Mouse (Mus musculus) heart, adult 8-10 months (tissue): ENCODE measurements at regions not wholly inside any gene's neighbourhood (a gene's known extent, or its start where the extent isn't known, plus 50 kb on each side); places are given as distances from the start of the nearest gene placed in this dataset.

Experiments used
- DNase-seq: peaks from one replicate; pipeline ENCODE4 v3.0.0; 2022; ENCODE audit warnings: low spot score

DNA sequence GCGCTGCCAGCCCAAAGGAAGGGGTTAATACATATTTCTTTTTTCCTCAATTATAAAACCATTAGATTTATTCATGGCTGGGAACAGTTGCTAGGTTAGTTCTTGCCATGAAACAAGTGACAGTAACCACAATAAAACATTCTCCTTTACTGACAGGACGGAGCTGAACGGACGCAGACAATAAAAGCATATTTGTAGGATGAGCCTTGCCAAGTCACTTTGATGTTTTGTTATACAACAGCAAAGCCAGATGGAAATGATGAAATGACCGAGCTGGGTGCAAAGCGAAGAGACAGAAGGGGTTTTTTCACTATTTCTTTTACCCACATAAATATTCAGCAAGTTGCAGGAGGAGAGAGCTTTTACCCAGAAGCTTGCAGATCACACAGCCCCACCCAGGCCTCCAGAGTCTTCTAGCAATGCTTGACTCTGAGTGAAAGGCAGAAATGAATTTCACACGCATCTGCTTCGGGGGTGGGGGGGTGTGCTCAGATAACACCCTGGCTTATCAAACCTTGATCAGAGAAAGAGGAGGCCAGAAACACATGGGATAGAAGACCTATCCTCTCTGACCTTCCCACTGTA, 395.3 kb downstream of the Mtx2 start:
- DNase-seq: no peak

DNA sequence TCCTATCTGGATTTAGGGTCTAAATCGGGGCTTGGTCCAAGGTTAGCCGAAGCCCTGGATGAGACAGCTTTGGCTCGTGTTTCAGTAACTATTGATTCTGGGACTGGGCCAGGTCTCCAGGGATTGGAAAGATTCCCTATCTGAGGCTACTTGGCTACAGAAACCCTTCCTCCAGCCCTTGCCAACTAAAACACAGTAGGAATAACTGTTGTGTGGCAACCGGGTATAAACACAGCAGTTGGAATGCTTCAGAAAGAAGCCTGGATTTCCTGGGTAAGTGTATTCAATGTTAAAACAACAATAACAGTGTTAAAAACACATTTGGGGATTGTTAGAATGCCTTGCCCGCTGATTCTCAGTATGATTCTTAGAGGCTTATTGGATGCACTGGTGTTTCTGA, 398.8 kb downstream of the Mtx2 start:
- DNase-seq: peak; percentile 91

DNA sequence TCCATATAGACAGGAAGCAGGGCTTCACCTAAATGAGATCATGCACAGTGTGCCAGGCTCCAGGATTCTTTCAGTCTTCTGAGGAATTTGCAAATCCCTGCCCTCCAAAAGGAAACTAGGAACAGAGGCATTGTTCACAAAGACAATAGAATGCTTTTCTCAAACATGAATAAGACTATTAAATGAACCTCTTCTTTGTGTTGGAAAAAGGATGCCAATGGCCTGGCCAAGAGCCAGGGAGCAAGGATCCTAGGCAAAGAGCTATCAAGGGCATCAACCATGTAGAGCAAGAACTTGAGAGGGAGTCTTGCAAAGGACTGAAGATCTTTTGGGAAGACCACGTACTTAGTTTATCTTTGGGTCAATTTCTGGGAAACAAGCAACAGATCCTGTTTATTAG, 415.4 kb downstream of the Mtx2 start:
- no peak for DNase-seq

DNA sequence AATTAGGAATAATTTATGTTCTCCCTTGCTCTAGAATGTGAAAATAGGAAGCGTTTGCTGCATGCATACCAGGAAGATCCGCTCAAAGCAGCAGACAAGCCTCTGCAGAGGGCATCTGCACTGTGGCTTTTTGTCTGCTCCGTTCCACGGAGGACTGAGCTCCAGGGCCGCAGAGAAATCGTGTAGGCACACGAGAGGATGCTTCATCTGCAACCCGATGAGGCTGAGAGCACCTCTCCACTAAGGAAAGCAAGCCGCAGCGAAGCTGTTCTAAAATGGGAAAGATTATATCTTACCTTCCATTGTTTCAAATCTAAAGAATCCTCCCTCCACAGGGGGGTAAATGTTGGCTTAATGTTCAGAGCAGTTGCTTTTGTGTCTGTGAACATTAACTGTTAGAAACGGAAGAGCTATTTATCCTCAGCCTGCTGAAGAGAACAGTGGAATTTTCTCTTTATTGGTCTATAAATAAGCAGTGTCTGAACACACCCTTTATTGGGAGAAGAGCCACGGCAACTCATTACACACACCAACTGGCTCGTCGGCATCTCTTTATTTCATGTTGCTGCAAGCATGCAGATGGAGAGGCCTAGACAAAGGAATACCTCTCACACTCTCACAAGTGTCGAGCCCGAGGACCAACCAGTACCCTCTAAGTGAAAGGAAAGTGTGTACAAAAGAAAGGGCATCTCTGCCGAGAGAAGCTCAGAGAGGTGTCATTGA, 414.6 kb upstream of the Hnrnpa3 start:
- no peak for DNase-seq

DNA sequence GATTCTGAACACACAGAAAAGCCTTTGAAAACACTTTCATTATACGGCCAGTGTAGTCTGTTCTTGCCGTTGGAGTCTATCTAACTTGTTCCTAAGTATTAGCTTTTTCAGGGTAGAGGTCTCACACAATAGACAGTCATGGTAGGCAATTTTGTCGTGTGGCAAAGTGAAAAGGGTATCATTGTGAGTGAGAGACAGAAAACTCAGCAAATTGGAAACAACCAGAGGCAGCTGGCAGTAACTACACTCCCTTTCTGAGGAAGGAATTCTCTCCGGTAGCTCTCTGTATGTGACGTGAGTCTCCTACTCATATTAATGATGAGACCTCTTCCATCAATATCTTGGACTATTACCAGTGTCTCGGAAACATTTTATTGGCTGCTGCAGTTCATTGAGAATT, 413.8 kb upstream of the Hnrnpa3 start:
- DNase-seq: no peak

DNA sequence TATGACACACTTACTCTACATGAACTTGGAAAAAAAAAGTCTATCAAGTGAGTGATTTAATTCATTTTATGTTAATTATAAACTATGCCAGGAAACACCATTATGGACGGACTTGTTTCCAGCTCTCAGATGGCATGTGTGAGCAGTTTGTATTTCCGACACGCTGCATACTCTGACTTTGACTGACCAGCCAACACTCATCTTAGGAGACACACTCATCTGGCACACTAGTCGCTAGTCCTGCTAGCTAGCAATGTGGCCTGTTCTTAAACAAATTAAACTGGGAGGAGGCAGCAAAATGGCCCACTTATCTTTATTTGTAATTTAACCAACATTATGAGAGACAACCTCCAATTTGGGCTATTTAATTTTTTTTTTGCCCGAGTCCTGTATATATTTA, 413.4 kb upstream of the Hnrnpa3 start:
- no peak for DNase-seq

DNA sequence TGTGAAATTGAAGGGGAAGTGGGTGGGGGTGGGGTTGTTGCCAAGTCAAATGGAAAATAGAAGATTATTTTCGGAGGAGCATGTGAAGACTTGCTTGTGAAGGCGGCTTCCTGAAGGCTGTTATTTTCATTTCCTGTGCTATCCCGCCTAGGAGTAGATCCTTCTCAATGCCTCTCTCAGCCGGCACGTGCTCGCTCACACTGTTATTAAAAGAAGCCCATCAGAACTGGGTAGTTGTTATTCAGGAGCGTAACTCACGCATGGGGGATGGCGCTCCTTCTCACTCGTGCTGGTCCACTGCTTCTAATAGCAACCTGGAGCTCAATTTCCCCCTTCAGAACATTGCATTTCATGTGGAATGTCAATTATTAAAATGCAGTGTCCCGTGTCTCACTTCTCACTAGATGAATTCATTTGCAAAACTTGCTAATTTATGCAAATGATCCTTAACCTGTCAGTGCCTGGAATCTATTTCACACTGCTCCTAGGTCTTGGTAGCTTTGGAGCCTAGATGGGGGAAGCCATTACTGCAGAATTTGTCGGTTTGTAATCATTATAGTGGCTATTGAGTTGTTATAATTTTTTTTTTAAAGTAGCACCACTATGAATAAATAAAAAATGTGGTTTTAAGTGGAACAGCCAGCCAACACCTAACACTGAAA, 412.8 kb upstream of the Hnrnpa3 start:
- peak; percentile 40 for DNase-seq

DNA sequence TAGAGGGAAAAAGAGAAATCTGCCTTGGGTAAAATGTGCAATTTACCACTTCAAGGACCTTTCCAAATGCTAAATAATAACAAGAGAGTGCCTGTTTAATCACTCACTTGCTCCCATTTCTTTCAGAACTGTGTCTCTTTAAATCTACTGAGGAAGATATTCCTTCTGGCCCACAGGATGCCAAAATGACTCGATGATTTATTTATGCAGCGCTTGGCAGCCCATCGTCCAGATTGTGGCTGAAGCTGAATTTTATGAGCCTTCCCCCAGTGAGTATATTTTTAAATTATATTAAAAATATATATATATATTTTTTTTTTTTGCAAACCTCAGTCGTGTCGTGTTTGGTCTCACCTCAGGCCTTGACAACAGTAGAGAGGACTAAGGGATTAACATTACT, 410.8 kb upstream of the Hnrnpa3 start:
- DNase-seq: no peak

DNA sequence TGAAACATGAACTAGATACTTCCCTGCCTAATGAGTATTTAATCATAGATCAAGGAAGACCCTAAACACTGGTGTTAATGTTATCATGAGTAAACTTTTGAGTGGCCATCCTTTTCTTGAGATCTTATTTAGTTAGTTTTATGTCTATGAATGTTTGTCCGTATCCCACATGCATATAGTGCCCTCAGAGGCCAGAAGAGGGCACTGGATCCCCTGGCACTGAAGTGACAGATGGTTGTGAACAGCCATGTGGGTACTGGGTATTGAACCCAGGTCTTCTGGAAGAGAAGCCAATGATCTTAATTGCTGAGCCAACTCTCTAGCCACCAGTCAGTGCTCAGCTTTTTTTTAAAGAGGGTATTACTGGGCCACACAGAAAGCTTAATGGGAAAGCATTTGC, 408.6 kb upstream of the Hnrnpa3 start:
- DNase-seq: no peak

DNA sequence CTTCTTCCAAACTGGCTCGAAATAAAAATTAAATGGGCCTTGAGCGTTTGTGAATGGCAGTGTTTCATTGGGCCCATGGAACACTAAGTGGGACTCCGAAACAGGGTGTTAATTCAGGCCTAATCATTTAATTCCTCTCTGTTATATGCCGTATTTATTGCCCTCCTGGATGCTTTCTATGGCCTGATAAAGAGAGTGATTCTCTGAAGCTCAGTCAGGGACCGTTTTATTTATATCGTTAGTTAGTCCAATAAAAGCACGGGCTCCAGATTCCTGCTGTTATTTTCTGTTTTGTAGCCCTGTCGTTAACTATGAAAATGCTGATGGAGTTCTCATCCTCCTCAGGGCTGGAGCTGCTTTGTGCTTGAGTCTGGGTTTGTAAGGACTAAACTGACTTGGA, 406.2 kb upstream of the Hnrnpa3 start:
- DNase-seq: no peak

DNA sequence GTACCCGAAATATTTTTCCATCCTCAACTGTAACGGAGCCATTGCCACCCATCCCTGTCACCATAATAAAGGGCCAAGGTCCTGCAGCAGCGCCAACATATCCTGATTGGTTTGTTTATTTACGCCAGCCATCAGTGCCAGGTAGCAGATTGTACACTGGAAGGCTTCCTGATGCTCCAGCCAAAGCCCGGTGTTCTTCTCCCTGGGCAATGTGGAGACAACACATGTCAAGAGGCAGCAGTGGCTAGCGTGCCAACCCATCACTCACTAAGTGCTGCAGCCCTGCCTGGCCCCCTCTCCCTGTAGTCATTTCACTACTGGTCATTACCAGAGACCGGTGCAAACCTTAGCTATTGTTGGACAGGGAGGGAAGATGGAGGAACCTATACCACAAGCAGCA, 393.8 kb upstream of the Hnrnpa3 start:
- no peak for DNase-seq

DNA sequence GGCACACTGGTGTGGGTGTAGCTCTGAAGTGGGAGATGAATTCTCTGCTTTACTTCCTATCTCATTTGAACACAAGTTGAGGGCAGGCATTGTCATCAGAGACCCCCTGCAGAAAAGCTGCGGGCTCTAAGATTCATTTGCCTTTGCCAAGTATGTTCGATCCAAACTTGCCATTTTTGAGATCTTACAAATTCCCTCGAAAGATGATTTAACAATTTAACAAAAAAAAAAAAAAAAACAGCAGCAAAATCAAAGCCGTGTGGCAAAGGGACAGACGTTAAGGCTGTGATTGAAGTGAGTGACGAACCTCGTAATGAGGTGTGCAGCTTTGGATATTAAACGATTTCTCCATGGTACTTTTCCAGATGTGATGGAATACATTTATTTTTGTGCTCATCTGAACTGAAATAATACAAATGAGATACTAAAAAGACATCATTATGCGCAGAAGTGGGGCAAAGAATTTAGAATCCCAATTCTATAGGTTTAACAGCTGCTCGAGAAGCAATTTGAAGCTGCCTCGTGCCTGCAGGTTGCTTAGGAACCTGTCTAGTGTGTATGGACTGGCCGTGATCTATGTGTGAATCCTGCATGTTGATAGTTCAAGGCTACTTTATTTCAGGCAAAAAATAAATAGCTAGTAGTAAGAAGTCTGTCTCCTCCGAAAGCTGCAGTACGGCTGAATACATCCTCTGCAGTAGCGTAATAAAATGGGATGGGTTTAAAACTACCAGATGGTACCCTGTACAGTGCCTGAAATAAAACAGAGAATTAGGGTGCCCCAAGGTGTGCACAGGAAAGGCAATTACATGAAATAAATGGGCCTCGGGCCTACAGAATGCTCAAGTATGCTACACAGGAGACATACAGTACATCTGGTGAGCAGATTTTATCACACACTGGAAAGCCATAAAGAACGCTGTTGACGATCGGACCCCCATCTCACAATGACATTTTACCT, 393.0 kb upstream of the Hnrnpa3 start:
- DNase-seq: no peak

DNA sequence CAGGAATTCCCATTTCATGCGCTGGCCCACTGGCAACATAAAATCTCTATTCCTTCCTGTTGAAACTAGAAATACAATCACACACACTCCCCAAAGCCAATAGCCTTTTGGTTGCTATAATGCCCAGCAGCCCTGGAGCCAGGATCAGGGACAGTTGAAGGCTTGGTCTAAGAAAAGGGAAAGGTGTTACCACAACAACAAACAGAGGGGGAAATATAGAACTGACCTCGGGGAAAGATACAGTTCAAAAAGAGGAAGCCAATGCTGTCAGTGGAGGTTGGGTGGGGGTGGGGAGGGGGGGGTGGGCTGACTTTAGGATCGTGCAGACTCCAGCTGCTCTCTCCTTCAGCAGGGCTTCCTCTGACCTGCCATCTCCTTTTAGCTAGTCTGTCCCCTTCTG, 391.1 kb upstream of the Hnrnpa3 start:
- DNase-seq: no peak

DNA sequence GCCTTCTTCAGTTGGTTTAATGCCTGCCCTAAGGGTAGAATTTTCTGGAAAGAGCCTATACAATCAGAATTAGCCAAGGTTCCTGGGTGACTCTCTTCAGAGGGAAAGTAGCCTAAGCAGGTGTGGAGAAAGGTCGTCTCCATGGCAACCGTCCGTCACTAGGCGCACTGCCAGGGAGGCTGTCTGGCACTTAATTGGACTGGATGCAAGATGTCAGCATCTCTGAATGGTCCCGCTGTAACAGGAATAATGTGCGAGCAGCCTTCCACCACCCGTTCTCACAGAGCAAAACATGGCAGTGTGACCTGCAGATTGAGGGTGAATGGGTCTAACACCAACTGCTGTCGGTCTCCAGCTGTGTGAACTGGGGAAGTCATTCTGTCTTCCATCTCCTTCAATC, 389.6 kb upstream of the Hnrnpa3 start:
- no peak for DNase-seq

DNA sequence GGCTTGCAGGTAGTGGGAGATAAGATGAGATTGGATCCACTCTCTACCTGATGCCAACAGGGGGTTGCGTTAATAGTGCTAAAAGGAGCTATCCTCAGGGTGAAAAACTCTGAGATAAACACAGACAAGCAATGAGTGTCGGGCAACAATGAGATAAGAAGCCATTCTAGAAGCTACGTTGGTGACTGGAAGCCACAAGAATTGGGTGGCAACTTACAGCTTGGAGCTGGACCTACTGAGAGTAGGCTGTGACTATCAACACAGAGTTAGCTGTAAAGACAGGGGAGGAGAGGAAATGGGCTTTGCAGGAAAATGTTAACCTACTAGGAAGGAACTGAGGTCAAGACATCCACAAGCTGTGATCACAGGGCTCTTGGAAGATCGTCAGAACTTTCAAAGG, 388.9 kb upstream of the Hnrnpa3 start:
- DNase-seq: no peak

DNA sequence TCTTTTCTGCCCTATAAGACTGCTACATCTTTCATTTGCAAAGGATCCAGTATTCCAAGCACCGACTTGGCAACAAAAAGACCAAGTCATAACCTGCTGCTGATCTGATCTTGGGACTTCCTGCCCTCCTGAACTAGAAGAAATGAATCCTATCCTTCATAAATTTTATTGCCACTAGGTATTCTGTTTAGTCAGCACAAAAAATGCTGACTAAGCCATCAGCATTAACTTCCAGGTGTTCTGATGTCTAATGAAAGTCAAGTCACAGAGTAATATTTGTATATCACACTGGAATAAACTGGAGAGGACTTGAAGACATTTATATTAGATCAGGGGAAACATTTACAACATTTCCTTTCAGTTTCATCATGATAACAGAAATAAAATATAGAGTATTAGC, 371.2 kb upstream of the Hnrnpa3 start:
- DNase-seq: no peak

DNA sequence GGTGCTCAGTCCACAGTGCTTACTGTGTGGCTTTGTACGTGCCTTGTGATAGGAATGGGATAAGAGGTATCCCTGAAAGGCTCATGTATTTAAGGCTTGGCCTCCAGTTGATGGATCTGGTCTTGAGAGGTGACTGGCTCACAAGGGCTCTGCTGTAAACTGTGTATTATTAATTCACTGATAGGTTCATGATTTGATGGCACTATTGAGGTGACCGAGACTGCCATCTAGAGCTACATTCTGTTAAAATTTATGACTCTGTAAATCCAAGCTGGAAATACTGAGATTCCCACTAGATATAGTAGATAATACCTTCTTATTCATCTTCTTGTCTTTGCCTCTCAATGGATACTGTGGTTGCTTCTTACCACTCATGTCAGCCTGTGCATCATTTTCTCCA, 367.4 kb upstream of the Hnrnpa3 start:
- DNase-seq: no peak

DNA sequence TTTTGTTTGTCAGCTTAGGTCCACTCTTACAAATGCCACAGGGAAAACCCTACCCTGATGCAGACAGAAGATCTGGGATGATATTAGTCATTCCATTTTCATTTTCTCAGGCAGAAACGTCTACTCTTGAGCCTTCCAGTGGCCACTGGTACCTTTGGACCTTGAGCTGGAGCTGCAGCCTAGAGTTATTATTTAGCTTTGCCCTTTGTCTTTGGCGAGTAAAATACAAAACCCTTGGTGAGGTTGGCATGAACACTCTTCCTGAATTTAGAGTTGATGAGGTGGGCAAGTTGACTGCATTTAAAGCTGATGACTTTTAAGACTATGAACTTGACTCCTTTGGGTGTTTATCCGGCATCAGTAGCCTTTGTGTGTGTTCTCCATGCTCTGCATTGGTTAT, 352.2 kb upstream of the Hnrnpa3 start:
- DNase-seq: no peak

DNA sequence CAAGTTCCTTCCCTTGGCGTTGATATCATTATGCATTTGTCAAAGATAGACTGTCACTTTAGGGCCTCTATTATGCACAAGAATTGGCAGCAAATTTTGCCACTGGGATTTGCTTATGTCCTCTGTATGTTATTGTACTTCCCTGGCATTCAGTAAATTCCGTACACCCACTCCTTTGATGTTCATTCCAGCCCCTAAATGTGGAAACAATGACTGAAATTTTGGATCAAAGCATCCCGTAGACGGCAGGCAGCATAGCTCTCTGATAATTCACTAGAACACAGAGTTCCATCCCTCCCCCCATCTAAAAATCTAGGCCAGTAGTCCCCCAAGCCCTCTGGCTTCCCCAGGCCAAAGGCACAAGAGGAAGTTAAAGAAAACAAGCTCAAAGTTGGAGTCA, 347.9 kb upstream of the Hnrnpa3 start:
- DNase-seq: peak; percentile 49

DNA sequence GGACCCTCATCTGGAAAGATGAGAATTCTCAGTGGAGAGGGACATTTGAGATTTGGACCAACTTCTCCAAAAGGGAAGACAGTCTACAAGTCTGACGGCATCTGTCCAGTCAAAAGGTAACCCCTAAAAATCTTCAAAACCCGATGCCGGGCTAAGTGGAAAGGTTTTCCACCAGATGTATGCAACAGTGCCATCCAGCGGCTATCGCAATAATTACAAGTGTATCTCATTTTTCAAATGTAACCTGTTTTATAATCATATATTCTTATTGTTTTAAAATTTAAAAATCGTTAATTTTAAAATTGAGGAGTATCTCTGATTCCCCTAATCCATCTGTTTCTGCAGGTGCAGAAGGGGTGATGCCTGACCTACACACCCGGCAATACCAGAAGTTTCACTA, 346.8 kb upstream of the Hnrnpa3 start:
- DNase-seq: peak; percentile 62

DNA sequence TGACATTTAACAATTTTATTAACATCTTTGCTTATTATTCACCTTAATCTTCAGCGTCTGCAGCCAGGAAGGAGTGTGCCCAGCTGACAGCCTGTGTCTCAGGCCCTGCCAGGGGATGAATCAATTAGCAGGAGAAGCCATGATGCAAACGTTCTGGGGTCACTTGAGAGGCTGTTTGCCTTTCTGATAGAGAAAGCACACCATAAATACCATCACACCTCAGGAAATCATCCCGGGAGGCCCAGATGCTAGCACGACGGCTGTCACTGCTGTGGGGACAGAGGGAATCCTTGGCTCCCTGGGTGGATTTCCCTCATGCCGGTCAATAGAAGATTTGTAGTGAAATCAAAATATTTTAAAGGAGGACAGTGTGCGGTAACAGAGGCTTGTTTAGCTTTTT, 343.7 kb upstream of the Hnrnpa3 start:
- DNase-seq: no peak

DNA sequence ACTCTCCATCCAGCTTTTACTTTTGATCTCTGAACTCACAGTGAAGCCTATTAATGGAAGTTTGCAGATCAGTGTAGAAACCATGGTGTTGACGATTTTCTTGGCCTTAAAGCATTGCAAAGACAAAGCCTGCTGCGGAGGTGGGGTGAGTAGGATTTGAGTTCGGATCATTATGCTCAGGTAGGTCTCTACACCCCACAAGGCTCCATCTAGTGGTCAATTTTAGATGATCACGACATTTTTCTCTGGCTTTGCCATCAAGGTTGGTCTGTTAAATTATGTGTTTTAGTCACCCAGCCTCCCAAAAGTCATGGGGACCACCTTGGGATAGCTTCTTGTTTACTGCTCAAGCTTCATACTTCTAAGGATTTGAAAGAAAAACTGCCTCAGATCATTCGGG, 340.9 kb upstream of the Hnrnpa3 start:
- DNase-seq: no peak
